Mouse (Mus musculus) lung, postnatal 0 days (tissue): ENCODE data around the gene Nckap5.

Experiments
- CTCF ChIP-seq: IDR thresholded peaks from 2 replicates; pipeline ENCODE4 v1.5.1; 2016; ENCODE audit warnings: antibody characterized with exemption, mild to moderate bottlenecking
- EP300 ChIP-seq: IDR thresholded peaks from 2 replicates; pipeline ENCODE4 v1.6.1; 2016; ENCODE audit warnings: antibody characterized with exemption, mild to moderate bottlenecking, control low read depth

DNA sequence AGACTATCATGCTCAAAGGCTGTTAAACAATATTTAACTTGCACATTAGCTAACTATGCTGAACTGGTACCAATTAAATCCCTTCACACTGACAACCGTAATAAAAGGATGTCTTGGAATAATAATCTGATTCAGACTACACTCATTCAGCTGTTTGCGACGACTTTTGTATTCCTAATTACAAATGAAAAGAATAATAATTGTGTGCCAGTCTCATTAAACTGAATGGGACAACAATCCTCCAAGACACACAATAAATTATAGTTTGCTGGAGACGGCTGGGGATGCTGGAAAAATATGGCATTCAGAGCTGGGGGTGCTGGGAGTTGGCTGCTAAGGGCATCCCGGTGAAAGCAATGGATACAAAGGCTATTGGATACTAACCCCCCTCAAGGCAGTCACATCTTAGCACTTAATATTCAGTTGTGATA, 818.9 kb downstream of the Nckap5 start:
- no peak for TF ChIP-seq CTCF
- TF ChIP-seq EP300, result no peak
